Mouse (Mus musculus): Measurements from ENCODE around the gene Kif18b.
A peak's percentile ranks its signal among the peaks of the same experiment; 100 is the strongest.

Gene Kif18b

GRCm38 (mm10) chr11:102924557-102925350 is at the start of gene Kif18b:
TSS of gene Kif18b (minus strand) at chr11:102925124.
- peak; percentile 88 for DNase-seq (ENCODE audit: low spot score)

- no peak for DNase-seq (ENCODE audit: low spot score)
These were observed 47.4 kb upstream of the Kif18b start for GRCm38 (mm10) chr11:102972326-102972725.

GRCm38 (mm10) chr11:102971604-102972003 is 46.7 kb upstream of the Kif18b start:
- DNase-seq (ENCODE audit: low spot score): no peak

GRCm38 (mm10) chr11:102964547-102965091 is 39.7 kb upstream of the Kif18b start:
- no peak for DNase-seq (ENCODE audit: low spot score)

- DNase-seq (ENCODE audit: low spot score): no peak
These were observed 39.1 kb upstream of the Kif18b start for GRCm38 (mm10) chr11:102963855-102964546.

- no peak for DNase-seq (ENCODE audit: low spot score)
These were observed 38.4 kb upstream of the Kif18b start for GRCm38 (mm10) chr11:102963246-102963854.

- DNase-seq (ENCODE audit: low spot score): no peak
These were observed 37.9 kb upstream of the Kif18b start for GRCm38 (mm10) chr11:102962861-102963245.

GRCm38 (mm10) chr11:102961082-102961481 is 36.2 kb upstream of the Kif18b start:
- DNase-seq (ENCODE audit: low spot score): no peak

GRCm38 (mm10) chr11:102958870-102959269 is 33.9 kb upstream of the Kif18b start:
- no peak for DNase-seq (ENCODE audit: low spot score)

GRCm38 (mm10) chr11:102958431-102958830 is 33.5 kb upstream of the Kif18b start:
- DNase-seq (ENCODE audit: low spot score): no peak

GRCm38 (mm10) chr11:102957692-102958091 is 32.8 kb upstream of the Kif18b start:
- no peak for DNase-seq (ENCODE audit: low spot score)

GRCm38 (mm10) chr11:102956962-102957614 is 32.2 kb upstream of the Kif18b start:
- no peak for DNase-seq (ENCODE audit: low spot score)

GRCm38 (mm10) chr11:102952922-102953321 is 28.0 kb upstream of the Kif18b start:
- DNase-seq (ENCODE audit: low spot score): no peak

- DNase-seq (ENCODE audit: low spot score): peak; percentile 17
These were observed 23.4 kb upstream of the Kif18b start for GRCm38 (mm10) chr11:102948043-102948961.

GRCm38 (mm10) chr11:102946992-102947343 is 22.0 kb upstream of the Kif18b start:
- no peak for DNase-seq (ENCODE audit: low spot score)

- DNase-seq (ENCODE audit: low spot score): peak; percentile 68
These were observed 21.5 kb upstream of the Kif18b start, which contains the start of gene C1ql1 for GRCm38 (mm10) chr11:102946265-102946991. TSS of gene C1ql1 (minus strand) at chr11:102946688.

- no peak for DNase-seq (ENCODE audit: low spot score)
These were observed 20.7 kb upstream of the Kif18b start for GRCm38 (mm10) chr11:102945306-102946264.

GRCm38 (mm10) chr11:102941236-102941635 is 16.3 kb upstream of the Kif18b start:
- DNase-seq (ENCODE audit: low spot score): no peak

- DNase-seq (ENCODE audit: low spot score): no peak
These were observed 14.2 kb upstream of the Kif18b start for GRCm38 (mm10) chr11:102939024-102939675.
